Mouse (Mus musculus) embryonic fibroblast, embryonic 13.5 days (primary cell): Measurements from ENCODE around the gene Tnik.

ENCODE experiments used
- CTCF ChIP-seq: IDR thresholded peaks from 2 replicates; pipeline ENCODE4 v1.5.1; 2011; ENCODE audit warnings: mild to moderate bottlenecking, control low read depth, low read length, moderate library complexity, borderline replicate concordance; ENCODE audit not compliant: insufficient read depth
- POLR2A ChIP-seq: IDR thresholded peaks from 2 replicates; pipeline ENCODE4 v1.6.1; 2011; ENCODE audit warnings: low read depth, mild to moderate bottlenecking, control low read depth, low read length, moderate library complexity

DNA sequence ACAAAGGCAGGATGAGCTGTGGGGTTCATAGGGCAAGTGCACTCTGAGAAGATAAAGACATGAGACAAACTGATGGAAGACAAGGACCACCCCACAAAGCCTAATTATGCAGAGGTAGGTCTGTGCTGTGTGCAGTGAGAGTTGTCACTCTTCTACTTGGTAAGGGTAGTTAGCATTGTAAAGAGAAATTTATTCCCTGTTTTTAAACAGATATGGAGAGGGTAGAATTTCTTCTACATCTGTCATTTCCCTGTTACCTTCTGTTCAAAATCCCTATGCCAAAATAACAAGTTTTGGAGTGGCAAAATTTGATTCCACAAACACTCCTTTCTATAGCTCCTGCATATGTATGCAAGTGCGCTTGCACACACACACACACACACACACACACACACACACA lies 71.5 kb downstream of the Tnik start:
- TF ChIP-seq CTCF (no peak), POLR2A (no peak)
